Mouse (Mus musculus): Measurements from ENCODE around the gene Cadps2. TPM values are rescaled to one million over a fixed set of nuclear protein-coding genes. Genes with fewer than 3 reads are reported as not detected.
A peak's percentile ranks its signal among the peaks of the same experiment; 100 is the strongest.

Cadps2 gene
- polyA plus RNA-seq, 1 experiment from 2014 or later: 7.4 TPM

DNA sequence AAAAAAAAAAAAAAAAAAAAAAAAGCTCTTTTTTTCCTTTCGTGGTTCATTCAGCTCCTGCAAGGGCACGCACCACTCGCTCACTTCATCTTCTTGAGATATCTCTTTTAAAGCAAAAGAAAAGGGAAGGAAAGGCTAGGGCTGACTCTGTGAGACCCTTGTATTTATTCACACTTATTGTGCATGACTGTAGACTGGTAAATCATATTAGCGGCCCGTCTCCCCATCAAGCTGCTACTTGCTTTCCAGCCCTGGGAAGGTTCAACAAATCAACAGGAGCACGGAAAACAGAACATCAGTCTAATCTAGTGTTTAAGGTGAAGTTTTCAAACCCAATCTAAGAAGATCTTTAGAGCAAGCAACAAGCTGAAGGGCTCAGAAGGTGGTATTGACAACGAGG, 566.7 kb downstream of the Cadps2 start:
- Histone ChIP-seq H3K36me3 (ENCODE audit: control insufficient read depth, insufficient read depth, low read length) (no peaks in the 10 kb centered on the region), H3K9me3 (ENCODE audit: control insufficient read depth, low read length) (no peaks in the 10 kb centered on the region), H3K4me2 (ENCODE audit: low read depth, low read length) (no peak overlapping the region), H3K27ac (ENCODE audit: low read length) (no peak overlapping the region), H3K9ac (ENCODE audit: low read length) (no peak overlapping the region), H3K27me3 (ENCODE audit: control insufficient read depth, insufficient read depth, low read depth, low read length) (peaks cover 9% of the 10 kb centered on the region), H3K4me3 (ENCODE audit: low read length) (no peak overlapping the region), H3K4me1 (replicated peaks; ENCODE audit: control insufficient read depth, insufficient read depth, low read length) (no peaks in the 10 kb centered on the region)
- WGBS: 19% methylated on average over 7 of the region's 7 CpGs
- no peak for ATAC-seq (ENCODE audit: low read depth)

DNA sequence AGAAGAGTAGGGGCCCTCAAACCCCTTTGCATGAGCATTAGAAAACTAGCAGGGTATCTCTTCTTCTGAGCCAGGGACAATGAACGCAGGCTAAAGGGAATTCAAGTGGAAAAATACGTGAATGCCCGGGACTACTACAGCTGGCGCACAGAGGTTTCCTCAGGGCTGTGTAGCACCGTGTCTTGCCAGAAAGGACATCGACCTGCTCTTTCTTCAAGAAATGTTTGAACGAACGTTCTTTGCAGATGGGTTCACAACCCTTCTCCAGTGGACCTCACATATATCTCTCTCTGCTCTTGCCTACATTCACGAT, 578.5 kb downstream of the Cadps2 start:
- H3K27ac ChIP-seq (ENCODE audit: low read length): no peak overlapping the region
- no peak overlapping the region for H3K4me3 ChIP-seq (ENCODE audit: low read length)
- no peak overlapping the region for H3K4me2 ChIP-seq (ENCODE audit: low read depth, low read length)
- peaks cover 61% of the 10 kb centered on the region for H3K27me3 ChIP-seq (ENCODE audit: control insufficient read depth, insufficient read depth, low read depth, low read length)
- no peak overlapping the region for H3K9ac ChIP-seq (ENCODE audit: low read length)
- 9% methylated on average over 9 of the region's 9 CpGs for WGBS
- peaks cover 2% of the 10 kb centered on the region; the same call in 1 of the 2 replicates for H3K4me1 ChIP-seq (replicated peaks; ENCODE audit: control insufficient read depth, insufficient read depth, low read length)
- no peaks in the 10 kb centered on the region for H3K36me3 ChIP-seq (ENCODE audit: control insufficient read depth, insufficient read depth, low read length)
- H3K9me3 ChIP-seq (ENCODE audit: control insufficient read depth, low read length): no peaks in the 10 kb centered on the region
- ATAC-seq (ENCODE audit: low read depth): no peak

DNA sequence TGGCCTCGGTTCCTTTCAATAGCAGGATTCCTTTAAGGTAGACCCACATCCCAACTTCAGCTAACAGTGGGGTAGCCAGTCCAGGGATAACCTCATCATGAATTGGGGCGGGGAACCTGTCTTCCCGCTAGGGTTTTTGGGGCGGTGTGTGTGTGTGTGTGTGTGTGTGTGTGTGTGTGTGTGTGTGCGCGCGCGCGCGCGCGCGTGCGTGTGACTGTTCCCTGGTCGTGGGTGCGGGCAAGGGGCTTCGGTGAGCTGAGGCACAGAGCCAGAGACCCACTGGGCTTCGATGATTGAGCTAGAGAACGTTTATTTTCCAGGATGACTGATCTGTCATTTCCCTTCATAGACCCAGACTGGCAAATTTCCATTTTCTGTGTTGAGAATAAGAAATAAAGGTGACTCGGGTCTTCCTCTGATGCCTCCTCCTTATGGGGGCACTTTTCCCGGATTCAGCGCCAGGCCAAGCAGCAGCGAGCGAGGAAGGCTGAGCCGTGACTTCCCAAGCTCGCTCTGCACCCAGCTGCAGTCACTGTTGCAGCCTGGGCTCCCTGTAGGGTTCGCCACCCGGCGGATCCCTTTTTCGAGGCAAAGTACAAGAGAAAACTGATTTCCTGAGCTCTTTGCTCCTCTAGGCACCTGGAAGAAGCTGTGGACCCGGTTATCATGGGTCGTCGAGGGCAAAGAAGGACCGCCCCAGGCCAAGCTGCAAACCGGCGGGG, 579.0 kb downstream of the Cadps2 start:
- Histone ChIP-seq H3K4me2 (ENCODE audit: low read depth, low read length) (no peak overlapping the region), H3K27ac (ENCODE audit: low read length) (no peak overlapping the region), H3K4me1 (replicated peaks; ENCODE audit: control insufficient read depth, insufficient read depth, low read length) (peaks cover 2% of the 10 kb centered on the region; the same call in 1 of the 2 replicates), H3K27me3 (ENCODE audit: control insufficient read depth, insufficient read depth, low read depth, low read length) (peaks cover 66% of the 10 kb centered on the region), H3K9me3 (ENCODE audit: control insufficient read depth, low read length) (no peaks in the 10 kb centered on the region), H3K4me3 (ENCODE audit: low read length) (no peak overlapping the region), H3K9ac (ENCODE audit: low read length) (no peak overlapping the region), H3K36me3 (ENCODE audit: control insufficient read depth, insufficient read depth, low read length) (no peaks in the 10 kb centered on the region)
- ATAC-seq (ENCODE audit: low read depth): no peak
- 5% methylated on average over 32 of the region's 36 CpGs for WGBS

DNA sequence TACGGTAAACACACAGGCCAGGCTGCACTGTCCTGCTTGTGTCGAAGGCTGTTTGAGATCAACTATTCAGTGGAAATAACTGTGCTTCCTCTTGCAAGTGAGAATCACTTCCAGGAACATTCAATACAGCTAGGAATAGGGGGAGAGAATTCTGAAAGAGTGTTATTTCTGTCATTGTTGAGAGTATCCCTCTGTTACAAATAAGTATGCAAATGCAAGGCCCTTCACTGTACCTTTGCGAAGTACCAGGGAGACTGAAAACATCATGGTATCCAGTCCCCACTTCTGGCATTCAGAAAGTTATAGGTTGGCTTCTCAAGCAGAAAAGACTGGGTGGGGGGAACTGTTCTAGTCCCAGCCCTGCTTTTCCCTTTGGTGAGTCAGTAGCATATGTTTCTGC, 581.2 kb downstream of the Cadps2 start:
- H3K9ac ChIP-seq (ENCODE audit: low read length): no peak overlapping the region
- WGBS: 31% methylated on average over 3 of the region's 3 CpGs
- no peaks in the 10 kb centered on the region for H3K9me3 ChIP-seq (ENCODE audit: control insufficient read depth, low read length)
- H3K4me2 ChIP-seq (ENCODE audit: low read depth, low read length): no peak overlapping the region
- no peaks in the 10 kb centered on the region for H3K36me3 ChIP-seq (ENCODE audit: control insufficient read depth, insufficient read depth, low read length)
- peaks cover 2% of the 10 kb centered on the region; the same call in 1 of the 2 replicates for H3K4me1 ChIP-seq (replicated peaks; ENCODE audit: control insufficient read depth, insufficient read depth, low read length)
- H3K4me3 ChIP-seq (ENCODE audit: low read length): no peak overlapping the region
- no peak for ATAC-seq (ENCODE audit: low read depth)
- H3K27me3 ChIP-seq (ENCODE audit: control insufficient read depth, insufficient read depth, low read depth, low read length): peaks cover 82% of the 10 kb centered on the region
- no peak overlapping the region for H3K27ac ChIP-seq (ENCODE audit: low read length)

- WGBS: 4% methylated on average over 8 of the region's 8 CpGs
- Histone ChIP-seq H3K4me1 (replicated peaks; ENCODE audit: control insufficient read depth, insufficient read depth, low read length) (peaks cover 2% of the 10 kb centered on the region; the same call in 1 of the 2 replicates), H3K9ac (ENCODE audit: low read length) (no peak overlapping the region), H3K36me3 (ENCODE audit: control insufficient read depth, insufficient read depth, low read length) (no peaks in the 10 kb centered on the region), H3K4me3 (ENCODE audit: low read length) (no peak overlapping the region), H3K9me3 (ENCODE audit: control insufficient read depth, low read length) (no peaks in the 10 kb centered on the region), H3K27me3 (ENCODE audit: control insufficient read depth, insufficient read depth, low read depth, low read length) (peaks cover 82% of the 10 kb centered on the region), H3K27ac (ENCODE audit: low read length) (no peak overlapping the region), H3K4me2 (ENCODE audit: low read depth, low read length) (no peak overlapping the region)
- ATAC-seq (ENCODE audit: low read depth): no peak
Measured at GRCm38 (mm10) chr6:23255161-23255560, 584.1 kb downstream of the Cadps2 start.

- Histone ChIP-seq H3K27ac (ENCODE audit: low read length) (no peak overlapping the region), H3K4me3 (ENCODE audit: low read length) (no peak overlapping the region), H3K9me3 (ENCODE audit: control insufficient read depth, low read length) (no peaks in the 10 kb centered on the region), H3K4me1 (replicated peaks; ENCODE audit: control insufficient read depth, insufficient read depth, low read length) (0 out of 2 replicates have a peak, but pooled peaks cover 1% of the 10 kb centered on the region), H3K27me3 (ENCODE audit: control insufficient read depth, insufficient read depth, low read depth, low read length) (peaks cover 82% of the 10 kb centered on the region), H3K4me2 (ENCODE audit: low read depth, low read length) (no peak overlapping the region), H3K9ac (ENCODE audit: low read length) (no peak overlapping the region), H3K36me3 (ENCODE audit: control insufficient read depth, insufficient read depth, low read length) (no peaks in the 10 kb centered on the region)
- no peak for ATAC-seq (ENCODE audit: low read depth)
- 2% methylated on average over 11 of the region's 11 CpGs for WGBS
Measured at GRCm38 (mm10) chr6:23254644-23255043, 584.6 kb downstream of the Cadps2 start.

- under 1% methylated on average over 43 of the region's 43 CpGs for WGBS
Measured at GRCm38 (mm10) chr6:23253353-23254311, 585.6 kb downstream of the Cadps2 start.

GRCm38 (mm10) chr6:23252196-23253135, 586.8 kb downstream of the Cadps2 start:
- no peak overlapping the region for H3K27ac ChIP-seq (ENCODE audit: low read length)
- peaks cover 83% of the 10 kb centered on the region for H3K27me3 ChIP-seq (ENCODE audit: control insufficient read depth, insufficient read depth, low read depth, low read length)
- ATAC-seq (ENCODE audit: low read depth): no peak
- H3K9me3 ChIP-seq (ENCODE audit: control insufficient read depth, low read length): no peaks in the 10 kb centered on the region
- no peaks in the 10 kb centered on the region for H3K36me3 ChIP-seq (ENCODE audit: control insufficient read depth, insufficient read depth, low read length)
- H3K4me1 ChIP-seq (replicated peaks; ENCODE audit: control insufficient read depth, insufficient read depth, low read length): peaks cover 7% of the 10 kb centered on the region; the same call in 1 of the 2 replicates
- H3K4me3 ChIP-seq (ENCODE audit: low read length): no peak overlapping the region
- WGBS: 3% methylated on average over 20 of the region's 20 CpGs
- H3K4me2 ChIP-seq (ENCODE audit: low read depth, low read length): no peak overlapping the region
- H3K9ac ChIP-seq (ENCODE audit: low read length): no peak overlapping the region

More at GRCm38 (mm10) chr6:23253353-23254311, 585.6 kb downstream of the Cadps2 start:
- H3K4me3 ChIP-seq (ENCODE audit: low read length): no peak overlapping the region
- no peak overlapping the region for H3K9ac ChIP-seq (ENCODE audit: low read length)
- no peak overlapping the region for H3K4me2 ChIP-seq (ENCODE audit: low read depth, low read length)
- no peaks in the 10 kb centered on the region for H3K36me3 ChIP-seq (ENCODE audit: control insufficient read depth, insufficient read depth, low read length)
- peaks cover 82% of the 10 kb centered on the region for H3K27me3 ChIP-seq (ENCODE audit: control insufficient read depth, insufficient read depth, low read depth, low read length)
- peak; percentile 49 for ATAC-seq (ENCODE audit: low read depth)
- no peaks in the 10 kb centered on the region for H3K9me3 ChIP-seq (ENCODE audit: control insufficient read depth, low read length)
- H3K27ac ChIP-seq (ENCODE audit: low read length): no peak overlapping the region
- H3K4me1 ChIP-seq (replicated peaks; ENCODE audit: control insufficient read depth, insufficient read depth, low read length): 0 out of 2 replicates have a peak, but pooled peaks cover 7% of the 10 kb centered on the region

All from lung, embryonic 16.5 days (tissue).